Mouse (Mus musculus) embryonic facial prominence, embryonic 11.5 days (tissue): Measurements from ENCODE around the gene Rps27. TPM values are rescaled to one million over a fixed set of nuclear protein-coding genes. Genes with fewer than 3 reads are reported as not detected.

Experiments used
- ATAC-seq: fragments of 200-750 bp; cut with Nextera tagmentation; replicated peaks from 2 replicates; pipeline ENCODE4 v1.8.0; 2017; ENCODE audit warnings: low read depth; ENCODE audit not compliant: insufficient number of reproducible peaks, low FRiP score, low TSS enrichment
- DNase-seq: peaks from one replicate; pipeline ENCODE4 v3.0.0-alpha.2; 2015; ENCODE audit warnings: low spot score
- H3K27ac ChIP-seq: fragments of 300-500 bp; sonication (generic); replicated peaks from 2 replicates; pipeline ENCODE4 v1.5.1; 2014; ENCODE audit warnings: mild to moderate bottlenecking, low read depth, low read length, control low read depth
- H3K27me3 ChIP-seq: fragments of 300-500 bp; sonication (generic); 2 replicates; pipeline ENCODE4 v1.6.1; 2014; ENCODE audit warnings: mild to moderate bottlenecking, low read length, moderate library complexity, mixed read lengths; ENCODE audit not compliant: control insufficient read depth, insufficient read depth
- H3K36me3 ChIP-seq: fragments of 300-500 bp; sonication (generic); replicated peaks from 2 replicates; pipeline ENCODE4 v1.6.1; 2014; ENCODE audit warnings: low read depth, mild to moderate bottlenecking, low read length, moderate library complexity, mixed read lengths; ENCODE audit not compliant: control insufficient read depth, insufficient read depth
- H3K4me1 ChIP-seq: fragments of 300-500 bp; sonication (generic); 2 replicates; pipeline ENCODE4 v1.6.1; 2014; ENCODE audit warnings: low read length, mixed read lengths; ENCODE audit not compliant: control insufficient read depth, insufficient read depth
- H3K4me2 ChIP-seq: fragments of 300-500 bp; sonication (generic); 2 replicates; pipeline ENCODE4 v1.6.1; 2014; ENCODE audit warnings: low read depth, mild to moderate bottlenecking, control low read depth, low read length, moderate library complexity
- H3K4me3 ChIP-seq: fragments of 300-500 bp; sonication (generic); 2 replicates; pipeline ENCODE4 v1.5.1; 2014; ENCODE audit warnings: low read depth, low read length, control low read depth
- H3K9ac ChIP-seq: fragments of 300-500 bp; sonication (generic); replicated peaks from 2 replicates; pipeline ENCODE4 v1.6.1; 2014; ENCODE audit warnings: mild to moderate bottlenecking, control low read depth, low read length
- H3K9me3 ChIP-seq: fragments of 300-500 bp; sonication (generic); replicated peaks from 2 replicates; pipeline ENCODE4 v1.6.1; 2016; ENCODE audit warnings: mild to moderate bottlenecking, low read length, inconsistent platforms, mixed read lengths; ENCODE audit not compliant: control insufficient read depth
- WGBS: fragments of 180-500 bp; shearing (Covaris S2); extraction: QIAGEN DNeasy Blood & Tissue Kit; methylation state at CpG from one replicate; pipeline ENCODE4 v1.1.7; 2014; 5-methylcytosine and 5-hydroxymethylcytosine counted together
- polyA plus RNA-seq: library from polyadenylated mRNA; unstranded; fragments of >200 nt; fragmentation: Nextera tagmentation; extraction: Ambion mirVana; gene quantifications from 2 replicates; pipeline ENCODE4 v1.2.1, GENCODE M21; 2014

Rps27 gene
- polyA plus RNA-seq, 1 experiment from 2014 or later: 1,115 TPM

- no peak overlapping the region for H3K27ac ChIP-seq
- ATAC-seq (no peak), DNase-seq (no peak)
- H3K4me3 ChIP-seq: peak overlapping the region; percentile 83
- no peaks in the 10 kb centered on the region for H3K27me3 ChIP-seq
- H3K36me3 ChIP-seq: peaks cover 10% of the 10 kb centered on the region
- H3K4me2 ChIP-seq: peak overlapping the region; percentile 78
- H3K9ac ChIP-seq: no peak overlapping the region
- no peaks in the 10 kb centered on the region for H3K9me3 ChIP-seq
- no peaks in the 10 kb centered on the region for H3K4me1 ChIP-seq
- 82% methylated on average over 13 of the region's 13 CpGs for WGBS
These were observed 1.7 kb downstream of the Rps27 start for GRCm38 (mm10) chr3:90211475-90212398.

GRCm38 (mm10) chr3:90209908-90210566 lies 3.4 kb downstream of the Rps27 start:
- ATAC-seq: no peak
- no peak overlapping the region for H3K9ac ChIP-seq
- no peaks in the 10 kb centered on the region for H3K4me1 ChIP-seq
- H3K36me3 ChIP-seq: peaks cover 10% of the 10 kb centered on the region
- H3K4me2 ChIP-seq: no peak overlapping the region
- WGBS: 92% methylated on average over 5 of the region's 5 CpGs
- H3K4me3 ChIP-seq: no peak overlapping the region
- no peaks in the 10 kb centered on the region for H3K9me3 ChIP-seq
- no peaks in the 10 kb centered on the region for H3K27me3 ChIP-seq
- H3K27ac ChIP-seq: no peak overlapping the region
- no peak for DNase-seq

- 86% methylated on average over 2 of the region's 2 CpGs for WGBS
- no peak for DNase-seq
- Histone ChIP-seq H3K36me3 (peaks cover 10% of the 10 kb centered on the region), H3K4me3 (no peak overlapping the region), H3K9ac (no peak overlapping the region), H3K4me2 (no peak overlapping the region), H3K27ac (no peak overlapping the region), H3K27me3 (no peaks in the 10 kb centered on the region), H3K4me1 (no peaks in the 10 kb centered on the region), H3K9me3 (no peaks in the 10 kb centered on the region)
- ATAC-seq: no peak
These were observed 4.8 kb downstream of the Rps27 start for GRCm38 (mm10) chr3:90208662-90209061.

- H3K4me1 ChIP-seq: no peaks in the 10 kb centered on the region
- 96% methylated on average over 2 of the region's 2 CpGs for WGBS
- no peak for ATAC-seq
- H3K27ac ChIP-seq: no peak overlapping the region
- DNase-seq: no peak
- H3K9me3 ChIP-seq: no peaks in the 10 kb centered on the region
- H3K4me3 ChIP-seq: no peak overlapping the region
- peaks cover 3% of the 10 kb centered on the region; the same call in 1 of the 2 replicates for H3K36me3 ChIP-seq
- no peaks in the 10 kb centered on the region for H3K27me3 ChIP-seq
- H3K9ac ChIP-seq: no peak overlapping the region
- H3K4me2 ChIP-seq: no peak overlapping the region
These were observed 8.9 kb downstream of the Rps27 start for GRCm38 (mm10) chr3:90204582-90204981.

- no peak for DNase-seq
- Histone ChIP-seq H3K4me1 (no peaks in the 10 kb centered on the region), H3K27me3 (no peaks in the 10 kb centered on the region), H3K4me2 (no peak overlapping the region), H3K36me3 (peaks cover 3% of the 10 kb centered on the region; the same call in 1 of the 2 replicates), H3K4me3 (no peak overlapping the region), H3K9ac (no peak overlapping the region), H3K27ac (no peak overlapping the region), H3K9me3 (no peaks in the 10 kb centered on the region; the same call in 1 of the 2 replicates)
- ATAC-seq: no peak
- WGBS: 80% methylated on average over 5 of the region's 5 CpGs
These were observed 9.8 kb downstream of the Rps27 start for GRCm38 (mm10) chr3:90203619-90204018.

- Histone ChIP-seq H3K9ac (no peak overlapping the region), H3K4me3 (no peak overlapping the region), H3K9me3 (no peaks in the 10 kb centered on the region; the same call in 1 of the 2 replicates), H3K4me1 (no peaks in the 10 kb centered on the region), H3K27ac (no peak overlapping the region), H3K4me2 (no peak overlapping the region), H3K36me3 (peaks cover 3% of the 10 kb centered on the region; the same call in 1 of the 2 replicates), H3K27me3 (no peaks in the 10 kb centered on the region)
- DNase-seq (no peak), ATAC-seq (no peak)
- WGBS: 73% methylated on average over 1 of the region's 1 CpGs
These were observed 10.6 kb downstream of the Rps27 start for GRCm38 (mm10) chr3:90202884-90203283.

GRCm38 (mm10) chr3:90197548-90197947 lies 15.9 kb downstream of the Rps27 start:
- H3K27me3 ChIP-seq: no peaks in the 10 kb centered on the region
- no peak for ATAC-seq
- H3K9me3 ChIP-seq: no peaks in the 10 kb centered on the region; the same call in 1 of the 2 replicates
- no peaks in the 10 kb centered on the region for H3K36me3 ChIP-seq
- no peak overlapping the region for H3K27ac ChIP-seq
- no peak overlapping the region for H3K4me2 ChIP-seq
- H3K9ac ChIP-seq: no peak overlapping the region
- no peaks in the 10 kb centered on the region for H3K4me1 ChIP-seq
- 72% methylated on average over 1 of the region's 1 CpGs for WGBS
- H3K4me3 ChIP-seq: no peak overlapping the region
- DNase-seq: no peak

GRCm38 (mm10) chr3:90195644-90196043 lies 17.8 kb downstream of the Rps27 start:
- Histone ChIP-seq H3K4me2 (no peak overlapping the region), H3K36me3 (no peaks in the 10 kb centered on the region), H3K9me3 (no peaks in the 10 kb centered on the region; the same call in 1 of the 2 replicates), H3K27me3 (no peaks in the 10 kb centered on the region), H3K9ac (no peak overlapping the region), H3K4me3 (no peak overlapping the region), H3K4me1 (no peaks in the 10 kb centered on the region), H3K27ac (no peak overlapping the region)
- ATAC-seq (no peak), DNase-seq (no peak)
- WGBS: 74% methylated on average over 1 of the region's 1 CpGs
